Mouse (Mus musculus) lung, postnatal 36 days (tissue): ENCODE measurements around the gene Cep55.

ENCODE experiments used
- DNase-seq: peaks from one replicate; pipeline ENCODE4 v3.0.0; 2022; ENCODE audit warnings: mixed read lengths

Cep55 gene

DNA sequence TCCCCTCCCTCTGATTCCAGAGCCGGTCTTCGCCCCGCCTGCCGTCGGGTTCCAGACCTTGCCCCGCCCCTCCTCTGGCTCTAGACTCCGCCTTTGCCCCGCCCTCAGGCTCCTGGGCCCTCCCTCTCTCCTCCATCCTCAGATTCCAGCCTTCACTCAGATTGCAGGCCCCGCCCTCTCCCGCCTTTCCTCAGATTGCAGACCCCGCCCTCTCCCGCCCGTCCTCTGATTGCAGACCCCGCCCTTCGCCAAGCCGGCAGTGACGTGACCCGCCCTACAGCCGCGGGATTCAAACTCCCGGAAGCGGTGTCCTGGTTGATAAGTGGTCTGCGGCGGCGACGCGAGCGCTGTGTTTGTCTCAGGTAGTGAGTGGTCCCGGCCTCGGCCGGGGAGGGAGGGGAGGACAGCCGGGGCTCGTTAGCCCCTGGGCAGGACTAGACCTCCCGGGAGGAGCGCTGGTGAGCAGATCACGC is at the start of gene Cep55:
Cep55 (plus strand) TSS at position 292 of the 473 bp plus-strand sequence.
- peak; percentile 99 for DNase-seq

DNA sequence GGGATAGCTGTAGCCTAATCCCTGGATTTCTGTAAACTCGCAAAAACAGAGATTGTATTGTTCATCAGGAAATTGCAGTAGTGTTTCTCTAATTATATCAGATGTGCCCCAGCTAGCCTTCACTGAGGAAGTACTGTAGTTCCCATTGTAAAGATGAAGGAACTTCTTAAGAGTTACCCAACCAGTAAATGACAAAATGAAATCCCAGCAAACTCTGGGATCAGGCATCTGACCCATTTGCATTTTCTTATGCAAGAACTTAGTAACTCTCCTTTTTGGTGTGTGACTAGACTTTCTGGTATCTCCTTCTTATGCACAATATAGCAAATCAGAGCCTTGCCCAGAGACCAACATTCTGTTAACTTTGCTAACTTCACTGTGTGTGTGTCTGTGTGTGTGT is 43.4 kb upstream of the Cep55 start:
- no peak for DNase-seq

- DNase-seq, result no peak
Measured at GRCm38 (mm10) chr19:38014443-38014842, 40.4 kb upstream of the Cep55 start.

- DNase-seq, result peak; percentile 96
Measured at GRCm38 (mm10) chr19:38015180-38015872, 39.5 kb upstream of the Cep55 start.

- no peak for DNase-seq
Measured at GRCm38 (mm10) chr19:38015873-38016254, 38.9 kb upstream of the Cep55 start.

DNA sequence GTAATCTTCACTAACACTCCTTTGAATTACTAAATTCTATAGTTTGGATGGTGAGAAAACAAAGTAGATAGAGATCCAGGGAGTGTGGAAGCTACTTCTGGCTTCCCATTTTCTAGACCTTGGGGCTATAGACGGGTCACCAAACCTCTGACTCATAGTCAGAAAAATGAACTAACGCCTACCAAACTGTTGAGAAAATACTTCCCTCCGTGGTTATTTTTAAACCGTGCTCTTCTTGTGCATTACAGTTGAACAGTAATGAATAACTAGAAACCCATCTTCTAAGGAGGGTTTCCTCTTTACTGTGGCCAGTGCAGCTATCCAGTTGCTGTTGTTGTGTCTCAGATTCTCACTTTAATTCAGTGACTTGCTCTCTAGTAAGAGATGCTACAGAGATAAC is 32.1 kb upstream of the Cep55 start:
- peak; percentile 44 for DNase-seq

DNA sequence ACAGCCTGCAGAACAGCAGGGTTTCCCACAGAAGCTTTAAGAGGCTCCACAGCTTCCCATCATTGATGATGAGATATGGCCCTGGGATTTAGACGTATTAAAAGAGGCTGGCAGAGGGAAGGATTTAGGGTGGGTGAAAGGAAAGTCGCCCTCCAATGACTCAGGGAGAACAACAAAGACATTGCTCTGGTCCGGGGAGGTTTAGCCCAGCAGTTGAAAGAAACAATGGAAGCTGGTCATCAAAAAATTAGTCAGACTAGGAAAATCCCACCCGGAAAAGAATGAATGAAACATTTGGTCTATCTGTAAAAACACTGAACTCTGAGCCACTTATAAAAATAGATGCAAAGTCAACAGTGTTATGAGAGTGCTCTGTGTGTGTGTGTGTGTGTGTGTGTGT is 31.2 kb upstream of the Cep55 start:
- DNase-seq, result no peak

DNA sequence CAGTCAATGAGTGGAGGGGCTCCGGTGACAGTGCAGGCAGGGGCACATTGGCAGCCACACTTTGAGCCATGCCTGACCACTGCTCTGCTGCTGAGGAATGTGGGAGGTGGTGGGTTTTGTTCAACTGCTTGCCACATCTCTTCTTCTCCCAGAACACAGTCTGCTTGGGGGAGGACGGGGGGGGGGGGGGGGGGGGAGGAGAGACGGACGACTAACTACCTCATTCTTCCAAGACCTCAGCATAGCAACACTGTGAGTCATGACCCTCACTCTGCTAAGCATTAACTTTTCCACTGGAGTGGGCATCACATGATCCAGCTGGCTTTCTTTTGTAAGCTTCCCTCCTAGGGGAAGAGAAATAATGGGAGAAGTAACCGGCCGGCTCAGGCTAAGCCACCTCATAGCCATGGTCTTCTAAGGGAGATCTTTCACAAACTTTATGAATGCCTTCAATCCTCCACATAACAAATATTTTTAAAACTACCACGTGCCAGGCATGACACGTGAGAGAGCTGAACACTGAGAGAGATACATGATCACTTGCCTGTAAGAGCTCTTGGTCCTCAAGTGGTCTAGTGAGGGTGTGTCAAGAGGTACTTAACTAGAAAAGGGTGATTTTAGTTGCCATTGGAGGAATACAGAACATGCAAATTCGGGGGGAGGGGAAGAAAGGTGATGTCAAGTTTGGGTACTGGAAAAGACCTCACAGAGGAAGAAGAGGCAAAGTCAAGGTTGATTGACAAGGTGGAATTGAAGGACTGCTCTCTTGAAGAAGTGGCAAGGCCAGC is 29.4 kb upstream of the Cep55 start:
- DNase-seq, result peak; percentile 94

DNA sequence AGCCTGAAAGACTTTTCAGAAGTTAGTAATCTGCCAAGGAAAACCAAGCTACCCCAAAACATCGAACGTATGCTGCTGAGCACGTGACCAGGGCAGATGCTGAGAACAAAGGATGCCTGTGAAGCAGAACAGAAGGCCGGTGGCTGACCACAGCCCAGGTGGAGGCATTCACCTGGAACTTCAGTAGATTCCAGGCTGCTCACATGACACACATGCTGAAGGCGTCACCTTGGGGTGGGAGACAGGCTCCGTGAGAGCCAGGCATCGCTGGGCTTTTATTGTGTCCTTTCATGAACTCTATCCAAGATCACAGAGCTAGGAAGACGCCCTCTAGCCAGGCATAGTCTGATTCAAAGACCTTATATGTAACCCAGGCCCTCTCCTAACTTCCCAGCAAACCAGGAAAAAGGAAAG is 28.6 kb upstream of the Cep55 start:
- DNase-seq, result peak; percentile 67

GRCm38 (mm10) chr19:38027389-38027788 is 27.4 kb upstream of the Cep55 start:
- peak; percentile 58 for DNase-seq

GRCm38 (mm10) chr19:38027881-38028521 is 26.8 kb upstream of the Cep55 start:
- peak; percentile 83 for DNase-seq

DNA sequence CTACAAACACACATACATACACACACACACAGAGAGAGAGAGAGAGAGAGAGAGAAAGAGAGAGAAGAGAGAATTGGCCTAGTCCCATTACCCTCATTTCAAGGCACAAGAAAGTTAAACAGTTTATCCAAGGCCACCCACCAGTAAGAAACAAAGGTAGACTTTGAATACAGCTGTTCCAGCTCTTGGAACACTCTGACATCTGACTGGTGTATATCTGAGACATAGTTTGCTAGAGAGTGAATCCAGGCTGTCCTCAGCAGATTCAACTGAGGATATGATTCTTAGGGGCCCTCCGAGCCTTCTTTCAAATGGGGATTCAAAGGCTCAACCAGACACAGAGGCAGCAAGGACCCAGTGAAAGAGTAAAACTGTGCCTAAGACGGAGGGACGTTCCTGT is 25.5 kb upstream of the Cep55 start:
- DNase-seq, result peak; percentile 59

- DNase-seq, result no peak
Measured at GRCm38 (mm10) chr19:38029871-38030270, 24.9 kb upstream of the Cep55 start.

DNA sequence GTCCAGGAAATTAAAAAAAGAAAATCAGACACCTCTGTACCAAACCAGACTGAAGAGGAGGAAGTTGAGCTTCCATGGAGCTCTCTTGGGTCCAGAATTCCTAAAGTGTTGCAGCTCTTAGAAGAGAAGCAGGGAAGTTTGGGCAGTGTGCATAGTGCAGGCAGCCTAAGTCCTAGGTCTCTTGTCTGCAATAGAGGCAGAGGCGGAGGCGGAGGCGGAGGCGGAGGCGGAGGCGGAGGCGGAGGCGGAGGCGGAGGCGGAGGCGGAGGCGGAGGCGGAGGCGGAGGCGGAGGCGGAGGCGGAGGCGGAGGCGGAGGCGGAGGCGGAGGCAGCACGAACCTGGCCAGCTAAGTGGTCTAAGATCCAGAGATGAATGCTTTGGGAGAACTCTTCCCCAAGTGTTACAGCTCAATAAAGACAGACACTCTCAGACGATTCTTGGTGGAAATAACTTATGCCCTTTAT is 24.1 kb upstream of the Cep55 start:
- DNase-seq, result peak; percentile 82

DNA sequence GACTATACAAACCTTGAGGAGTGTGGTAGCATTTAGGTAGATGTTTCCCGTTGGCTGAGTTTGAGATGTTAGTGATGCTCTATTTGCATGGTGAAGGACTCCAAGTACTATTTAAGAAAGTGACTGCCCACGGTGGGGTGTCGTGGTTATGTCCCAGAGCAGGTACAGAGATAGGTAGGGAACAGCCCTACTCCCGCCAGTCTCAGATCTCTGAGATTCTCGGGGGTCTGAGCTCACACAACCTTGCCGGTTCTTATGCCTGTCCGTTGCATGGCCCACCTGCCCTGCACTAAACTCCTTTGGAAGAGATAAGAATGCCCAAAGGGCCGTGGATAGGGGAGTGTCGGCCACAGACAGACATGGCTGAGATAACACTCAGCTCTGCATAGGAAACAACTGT is 23.7 kb upstream of the Cep55 start:
- no peak for DNase-seq

GRCm38 (mm10) chr19:38032993-38033734 is 21.6 kb upstream of the Cep55 start:
- no peak for DNase-seq

GRCm38 (mm10) chr19:38033735-38034057 is 21.1 kb upstream of the Cep55 start:
- no peak for DNase-seq

- DNase-seq, result no peak
Measured at GRCm38 (mm10) chr19:38034696-38035095, 20.1 kb upstream of the Cep55 start.

- peak; percentile 72 for DNase-seq
Measured at GRCm38 (mm10) chr19:38035766-38036165, 19.0 kb upstream of the Cep55 start.

DNA sequence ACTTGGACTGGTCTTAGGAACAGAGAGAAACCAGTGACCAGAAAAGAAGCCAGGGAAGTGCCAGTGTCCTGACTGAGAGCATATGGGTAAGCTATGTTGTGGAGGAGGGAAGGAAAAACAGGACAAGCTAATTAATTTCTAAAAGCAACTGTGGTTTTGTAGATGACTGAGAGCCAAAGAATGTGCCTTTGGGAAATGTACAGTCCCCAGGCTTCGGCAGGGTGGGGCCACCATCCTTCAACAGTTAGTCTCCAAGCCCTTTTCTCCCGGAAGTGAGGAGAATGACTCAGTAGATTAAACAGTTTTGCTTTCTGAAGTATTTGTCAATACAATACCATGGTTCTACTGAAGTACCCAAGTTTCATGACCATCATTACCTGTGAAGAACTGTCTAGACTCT is 16.5 kb upstream of the Cep55 start:
- peak; percentile 75 for DNase-seq

GRCm38 (mm10) chr19:38042261-38042722 is 12.5 kb upstream of the Cep55 start:
- DNase-seq, result peak; percentile 56

GRCm38 (mm10) chr19:38043281-38043981 is 11.4 kb upstream of the Cep55 start, which contains the start of gene Myof:
Gene Myof, minus strand, starts transcription at chr19:38043577.
- peak; percentile 84 for DNase-seq
